Mouse (Mus musculus): ENCODE results near the gene Gm527. TPM values are rescaled to one million over a fixed set of nuclear protein-coding genes. Genes with fewer than 3 reads are reported as not detected.

Gm527 gene
- polyA plus RNA-seq, 1 experiment from 2014 or later, result 2.1 TPM

- no peak for TF ChIP-seq CTCF (IDR thresholded peaks at IDR 0.05; ENCODE audit: low read depth)
- Histone ChIP-seq H3K4me2 (replicated peaks; ENCODE audit: low read depth) (no peak overlapping the region), H3K4me1 (replicated peaks; ENCODE audit: control insufficient read depth, insufficient read depth, low read length) (no peaks in the 10 kb centered on the region), H3K9ac (ENCODE audit: low read depth, low read length) (no peak overlapping the region), H3K4me3 (ENCODE audit: low read depth, low read length) (no peak overlapping the region), H3K27me3 (replicated peaks; ENCODE audit: control insufficient read depth, insufficient read depth, low read length) (no peaks in the 10 kb centered on the region), H3K9me3 (ENCODE audit: control insufficient read depth) (no peaks in the 10 kb centered on the region), H3K36me3 (ENCODE audit: control insufficient read depth, insufficient read depth) (no peaks in the 10 kb centered on the region), H3K27ac (ENCODE audit: low read depth, low read length) (no peak overlapping the region)
- ATAC-seq, result no peak
Observed at GRCm38 (mm10) chr12:64916735-64917134, 971 bp upstream of the Gm527 start.

GRCm38 (mm10) chr12:64937493-64937892 lies 19.8 kb downstream of the Gm527 start:
- Histone ChIP-seq H3K9me3 (ENCODE audit: control insufficient read depth) (no peaks in the 10 kb centered on the region), H3K9ac (ENCODE audit: low read depth, low read length) (no peak overlapping the region), H3K4me1 (replicated peaks; ENCODE audit: control insufficient read depth, insufficient read depth, low read length) (no peaks in the 10 kb centered on the region), H3K4me3 (ENCODE audit: low read depth, low read length) (no peak overlapping the region), H3K4me2 (replicated peaks; ENCODE audit: low read depth) (no peak overlapping the region), H3K36me3 (ENCODE audit: control insufficient read depth, insufficient read depth) (no peaks in the 10 kb centered on the region; the same call in 1 of the 2 replicates), H3K27ac (ENCODE audit: low read depth, low read length) (no peak overlapping the region), H3K27me3 (replicated peaks; ENCODE audit: control insufficient read depth, insufficient read depth, low read length) (no peaks in the 10 kb centered on the region)
- 87% methylated on average over 2 of the region's 2 CpGs for WGBS
- peak; percentile 63 for TF ChIP-seq CTCF (IDR thresholded peaks at IDR 0.05; ENCODE audit: low read depth)
- no peak for ATAC-seq

- peak overlapping the region; percentile 66; the same call in 1 of the 2 replicates for H3K27ac ChIP-seq (ENCODE audit: low read depth, low read length)
- H3K9ac ChIP-seq (ENCODE audit: low read depth, low read length), result peak overlapping the region; percentile 91
- WGBS, result 13% methylated on average over 4 of the region's 4 CpGs
- no peaks in the 10 kb centered on the region for H3K36me3 ChIP-seq (ENCODE audit: control insufficient read depth, insufficient read depth)
- no peaks in the 10 kb centered on the region for H3K9me3 ChIP-seq (ENCODE audit: control insufficient read depth)
- no peaks in the 10 kb centered on the region for H3K27me3 ChIP-seq (replicated peaks; ENCODE audit: control insufficient read depth, insufficient read depth, low read length)
- peak overlapping the region; percentile 63 for H3K4me2 ChIP-seq (replicated peaks; ENCODE audit: low read depth)
- no peak for ATAC-seq
- peak overlapping the region; percentile 79 for H3K4me3 ChIP-seq (ENCODE audit: low read depth, low read length)
- no peaks in the 10 kb centered on the region for H3K4me1 ChIP-seq (replicated peaks; ENCODE audit: control insufficient read depth, insufficient read depth, low read length)
- no peak for TF ChIP-seq CTCF (IDR thresholded peaks at IDR 0.05; ENCODE audit: low read depth)
Observed at GRCm38 (mm10) chr12:64964560-64964959, 46.9 kb downstream of the Gm527 start.

- Histone ChIP-seq H3K4me3 (ENCODE audit: low read depth, low read length) (peak within 1 kb of the TSS; percentile 79), H3K9ac (ENCODE audit: low read depth, low read length) (peak within 1 kb of the TSS; percentile 91), H3K36me3 (ENCODE audit: control insufficient read depth, insufficient read depth) (no peaks in the 10 kb centered on the region), H3K27me3 (replicated peaks; ENCODE audit: control insufficient read depth, insufficient read depth, low read length) (no peaks in the 10 kb centered on the region), H3K4me1 (replicated peaks; ENCODE audit: control insufficient read depth, insufficient read depth, low read length) (no peaks in the 10 kb centered on the region), H3K9me3 (ENCODE audit: control insufficient read depth) (no peaks in the 10 kb centered on the region), H3K4me2 (replicated peaks; ENCODE audit: low read depth) (peak within 1 kb of the TSS; percentile 71), H3K27ac (ENCODE audit: low read depth, low read length) (peak within 1 kb of the TSS; percentile 85)
- TF ChIP-seq CTCF (IDR thresholded peaks at IDR 0.05; ENCODE audit: low read depth), result no peak
- ATAC-seq, result peak; percentile 99
- WGBS, result under 1% methylated on average over 44 of the region's 45 CpGs
Observed at GRCm38 (mm10) chr12:64965124-64966026, 47.7 kb downstream of the Gm527 start, which contains the start of the genes Klhl28 and Togaram1. Gene Klhl28 (minus strand): TSS chr12:64965534. Gene Togaram1 (plus strand): TSS chr12:64965804.

GRCm38 (mm10) chr12:64966101-64966631 lies 48.5 kb downstream of the Gm527 start:
- no peak for TF ChIP-seq CTCF (IDR thresholded peaks at IDR 0.05; ENCODE audit: low read depth)
- Histone ChIP-seq H3K4me1 (replicated peaks; ENCODE audit: control insufficient read depth, insufficient read depth, low read length) (no peaks in the 10 kb centered on the region), H3K4me3 (ENCODE audit: low read depth, low read length) (peak overlapping the region; percentile 79), H3K9me3 (ENCODE audit: control insufficient read depth) (no peaks in the 10 kb centered on the region), H3K4me2 (replicated peaks; ENCODE audit: low read depth) (peak overlapping the region; percentile 71), H3K27ac (ENCODE audit: low read depth, low read length) (peak overlapping the region; percentile 85), H3K36me3 (ENCODE audit: control insufficient read depth, insufficient read depth) (no peaks in the 10 kb centered on the region), H3K9ac (ENCODE audit: low read depth, low read length) (peak overlapping the region; percentile 91), H3K27me3 (replicated peaks; ENCODE audit: control insufficient read depth, insufficient read depth, low read length) (no peaks in the 10 kb centered on the region)
- WGBS, result under 1% methylated on average over 44 of the region's 44 CpGs
- peak; percentile 14 for ATAC-seq

GRCm38 (mm10) chr12:64966652-64967435 lies 49.1 kb downstream of the Gm527 start:
- H3K27me3 ChIP-seq (replicated peaks; ENCODE audit: control insufficient read depth, insufficient read depth, low read length), result no peaks in the 10 kb centered on the region
- H3K9me3 ChIP-seq (ENCODE audit: control insufficient read depth), result no peaks in the 10 kb centered on the region
- no peak overlapping the region; the same call in 1 of the 2 replicates for H3K27ac ChIP-seq (ENCODE audit: low read depth, low read length)
- peak overlapping the region; percentile 79 for H3K4me3 ChIP-seq (ENCODE audit: low read depth, low read length)
- H3K4me2 ChIP-seq (replicated peaks; ENCODE audit: low read depth), result peak overlapping the region; percentile 71
- 2% methylated on average over 19 of the region's 19 CpGs for WGBS
- ATAC-seq, result no peak
- peak overlapping the region; percentile 91 for H3K9ac ChIP-seq (ENCODE audit: low read depth, low read length)
- 0 out of 2 replicates have a peak, but pooled peaks have one; percentile 7 for TF ChIP-seq CTCF (IDR thresholded peaks at IDR 0.05; ENCODE audit: low read depth)
- H3K36me3 ChIP-seq (ENCODE audit: control insufficient read depth, insufficient read depth), result no peaks in the 10 kb centered on the region
- no peaks in the 10 kb centered on the region for H3K4me1 ChIP-seq (replicated peaks; ENCODE audit: control insufficient read depth, insufficient read depth, low read length)

Measured in intestine, postnatal 0 days (tissue).